Mouse (Mus musculus) frontal cortex, postnatal 36 days (tissue): ENCODE measurements at regions not wholly inside any gene's neighbourhood (a gene's known extent, or its start where the extent isn't known, plus 50 kb on each side); places are given as distances from the start of the nearest gene placed in this dataset.
A peak's percentile ranks its signal among the peaks of the same experiment; 100 is the strongest.
"Not testable (repeated sequence)": the region's sequence is repeated elsewhere in the genome, so short reads cannot be mapped to it uniquely, and the experiment has no call there.

Source experiments
- DNase-seq, 2 experiments: peaks; one replicate each; pipeline ENCODE4 v3.0.0; 2022; ENCODE audit warnings: low spot score in 2 of 2

DNA sequence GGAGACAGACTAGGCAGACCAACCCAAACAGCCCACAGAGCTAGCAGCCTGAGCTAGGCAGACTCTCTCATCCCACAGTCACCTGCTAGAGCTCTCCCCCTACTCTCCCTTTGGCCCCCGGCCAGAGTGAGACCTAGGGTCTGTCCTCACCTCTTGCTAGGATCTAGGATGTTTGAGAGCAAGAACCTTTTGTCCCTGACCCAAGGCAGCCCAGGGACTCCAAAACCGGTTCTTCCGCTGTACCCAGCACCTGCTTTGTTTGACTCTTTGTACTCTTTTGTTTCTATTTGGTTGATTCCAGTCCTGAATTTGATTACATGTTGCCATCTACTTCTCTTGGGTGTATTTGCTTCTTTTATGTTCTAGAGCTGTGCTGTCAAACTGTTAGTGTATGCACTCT is 75.3 kb downstream of the H60c start:
- no peak for DNase-seq

DNA sequence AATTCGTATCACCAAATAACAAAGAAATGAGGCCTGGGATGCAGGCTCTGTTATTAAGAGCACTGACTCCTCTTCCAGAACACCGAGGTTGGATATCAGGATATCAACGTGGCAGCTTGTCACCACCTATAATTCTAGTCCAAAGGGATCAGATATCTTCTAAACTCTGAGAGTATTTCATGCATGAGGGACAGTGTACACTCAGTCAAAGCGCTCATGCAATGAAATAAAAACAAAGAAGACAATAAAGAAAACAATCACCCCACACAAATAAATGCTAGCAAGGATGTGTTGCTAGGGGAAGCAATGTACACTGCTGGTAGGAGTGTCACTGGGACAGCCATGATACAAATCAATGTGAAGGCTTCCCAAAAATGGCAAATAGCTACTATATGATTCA is 79.2 kb downstream of the H60c start:
- DNase-seq, result no peak

DNA sequence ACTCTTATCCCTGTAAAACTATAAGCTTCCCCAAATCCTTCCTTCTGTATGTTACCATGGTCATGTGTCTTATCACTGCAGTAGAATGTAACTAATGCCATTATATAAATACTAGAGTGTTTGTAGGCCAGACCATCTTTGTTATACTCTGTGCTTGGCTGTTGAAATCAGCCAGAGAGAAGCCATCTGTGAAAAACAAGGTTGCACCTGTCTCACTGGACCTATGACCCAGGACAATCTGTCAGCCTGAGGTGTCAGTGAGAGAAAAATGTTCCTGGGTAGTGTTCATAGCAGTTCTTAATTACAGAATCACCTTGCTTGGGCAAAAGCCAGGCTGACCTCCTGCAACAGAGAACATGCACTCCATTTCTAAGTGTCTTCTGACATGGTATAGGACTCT is 87.5 kb downstream of the H60c start:
- DNase-seq, result no peak

DNA sequence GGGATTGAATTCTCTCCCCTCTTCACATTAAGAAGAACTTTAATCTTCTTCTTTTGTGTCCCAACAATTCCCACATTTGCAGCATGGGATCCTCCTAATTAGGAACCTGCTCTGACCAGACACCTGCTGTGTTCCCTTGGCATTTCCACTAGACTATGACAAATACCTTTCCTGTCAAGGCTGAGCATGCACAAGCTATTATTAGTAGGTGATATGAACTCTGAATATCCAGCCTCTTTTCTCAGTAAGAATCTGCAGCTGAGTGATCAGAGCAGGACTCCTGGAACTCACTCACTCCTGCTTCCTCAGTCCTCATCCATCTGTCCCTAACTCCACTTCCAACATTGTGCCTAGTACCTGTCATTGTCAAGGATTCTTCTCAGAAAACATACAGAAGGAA is 94.0 kb downstream of the H60c start:
- DNase-seq, result no peak

DNA sequence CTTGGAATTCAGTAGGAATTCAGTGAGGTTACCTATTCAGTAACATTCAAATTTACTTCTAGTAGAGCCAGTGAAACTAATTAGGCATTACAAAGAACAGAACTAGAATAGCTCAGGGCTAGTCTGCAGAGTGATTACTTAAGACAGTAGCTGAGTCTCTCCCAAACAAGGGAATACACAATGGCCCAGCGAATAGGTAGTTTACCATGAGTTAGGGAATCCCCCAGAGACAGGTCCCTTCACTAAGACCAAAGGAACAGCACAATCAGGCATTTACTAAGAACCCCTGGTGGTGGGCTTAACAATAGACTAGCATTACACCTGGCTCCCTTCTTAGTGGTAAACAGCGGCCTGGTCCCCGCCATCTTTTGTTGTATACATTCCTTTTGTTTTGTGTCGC is 94.6 kb downstream of the H60c start:
- not testable (repeated sequence) for DNase-seq

DNA sequence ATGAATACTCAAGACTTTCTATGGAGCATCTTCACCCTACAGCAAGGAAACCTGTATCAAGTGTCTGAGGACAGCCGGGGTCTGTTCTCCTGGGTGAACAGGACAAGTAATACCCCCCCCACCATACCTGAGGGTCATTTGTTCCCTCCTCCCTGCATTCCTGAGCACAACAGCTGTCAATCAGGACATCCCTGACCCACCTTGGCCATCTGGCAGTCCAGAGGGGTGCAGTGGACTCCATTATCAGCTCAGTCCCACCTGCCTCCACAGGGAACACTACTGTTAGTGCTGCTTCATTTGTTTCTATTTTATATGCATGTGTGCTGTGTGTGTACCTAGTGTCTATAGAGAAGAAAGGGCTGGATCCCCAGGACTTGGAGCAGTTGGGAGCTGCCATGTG is 95.3 kb downstream of the H60c start:
- DNase-seq, result no peak

DNA sequence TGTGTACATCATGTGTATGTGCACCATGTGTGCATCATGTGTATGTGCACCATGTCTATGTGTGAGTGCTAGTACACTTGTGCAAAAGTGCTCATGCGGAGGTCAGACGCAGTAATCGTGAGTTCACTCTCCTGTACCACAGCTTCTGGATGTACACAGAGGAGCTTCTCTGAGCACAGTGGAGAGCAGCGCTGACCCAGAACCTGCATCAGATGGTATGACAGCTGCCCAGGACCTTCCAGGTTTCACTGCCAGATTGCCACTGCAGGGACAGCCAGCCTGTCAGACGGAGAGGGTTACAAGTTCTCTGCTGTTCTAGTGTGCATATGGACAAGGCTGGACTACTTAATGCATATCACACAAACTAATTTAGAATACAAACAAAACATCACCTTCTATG is 96.2 kb downstream of the H60c start:
- DNase-seq, result no peak

DNA sequence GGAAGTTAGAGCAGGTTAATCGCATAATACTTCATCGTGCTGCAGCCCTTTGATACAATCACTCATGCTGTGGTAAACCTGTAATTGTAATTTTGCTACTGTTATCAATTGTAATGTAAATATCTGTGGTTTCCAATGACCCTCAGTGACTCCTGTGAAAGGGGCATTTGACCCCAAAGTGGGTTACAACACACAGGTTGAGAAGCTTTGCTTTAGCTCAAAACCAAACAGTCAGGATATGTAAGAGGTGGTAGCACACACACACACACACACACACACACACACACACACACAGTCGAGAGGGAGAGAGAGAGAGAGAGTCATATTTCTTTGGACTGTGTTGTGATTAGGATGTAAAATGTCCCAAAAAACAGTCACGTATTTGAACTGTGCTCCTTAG is 112.0 kb downstream of the H60c start:
- DNase-seq, result no peak

DNA sequence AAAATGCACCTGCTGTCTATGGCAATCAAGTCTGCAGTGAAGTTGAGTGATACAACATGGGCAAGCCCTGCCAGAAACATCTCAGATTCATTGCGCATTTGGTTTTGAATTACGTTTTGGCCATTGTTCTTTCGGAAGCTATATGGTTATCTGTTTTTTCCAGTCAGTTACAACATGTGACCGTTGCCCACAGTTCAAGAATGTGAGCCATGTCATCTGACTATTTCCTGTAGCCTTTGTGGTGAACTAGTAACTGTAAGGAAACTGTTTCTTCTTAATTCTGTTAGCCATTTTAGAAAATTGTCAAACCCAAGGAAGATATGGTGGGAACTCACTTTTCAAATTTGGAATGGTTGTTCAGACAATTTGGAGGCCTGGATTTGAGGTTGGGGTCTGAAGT is 119.4 kb downstream of the H60c start:
- DNase-seq, result no peak

DNA sequence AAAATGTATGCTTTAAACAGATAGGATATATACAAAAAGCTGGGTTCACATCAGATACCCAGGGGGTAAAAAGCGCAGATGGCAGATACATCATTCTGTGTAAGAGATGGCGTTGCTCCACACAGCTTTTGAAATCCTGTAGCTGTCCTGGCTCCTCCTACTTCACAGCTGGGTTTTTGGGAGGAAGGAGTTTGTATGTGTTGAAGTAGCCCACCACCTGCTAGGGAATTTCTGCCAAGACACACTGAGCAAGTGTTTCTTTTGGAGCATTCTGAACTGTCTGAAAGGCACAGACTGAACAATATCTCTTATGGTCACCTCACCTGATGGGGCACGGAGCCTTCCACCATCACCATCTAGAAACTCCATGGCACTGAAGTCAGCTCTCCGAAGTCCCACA is 128.3 kb downstream of the H60c start:
- no peak for DNase-seq

DNA sequence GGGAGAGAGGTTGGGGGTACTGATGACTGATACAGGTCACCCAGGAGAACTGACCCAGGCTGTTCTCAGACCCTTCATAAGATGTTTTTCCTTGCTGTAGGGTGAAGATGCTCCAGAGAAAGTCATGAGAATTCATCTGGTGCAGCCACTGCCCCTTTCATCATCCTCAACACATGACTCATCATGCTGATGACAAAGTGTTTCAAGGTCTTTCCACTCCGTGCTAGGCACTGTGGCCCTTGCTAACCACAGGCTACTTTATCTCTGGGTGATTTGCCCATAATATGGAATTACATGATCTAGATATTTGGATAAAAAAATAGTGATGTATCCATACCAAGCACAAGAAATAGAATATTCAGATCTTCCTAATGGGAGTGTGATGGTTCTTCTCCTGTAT is 140.1 kb downstream of the H60c start:
- no peak for DNase-seq

DNA sequence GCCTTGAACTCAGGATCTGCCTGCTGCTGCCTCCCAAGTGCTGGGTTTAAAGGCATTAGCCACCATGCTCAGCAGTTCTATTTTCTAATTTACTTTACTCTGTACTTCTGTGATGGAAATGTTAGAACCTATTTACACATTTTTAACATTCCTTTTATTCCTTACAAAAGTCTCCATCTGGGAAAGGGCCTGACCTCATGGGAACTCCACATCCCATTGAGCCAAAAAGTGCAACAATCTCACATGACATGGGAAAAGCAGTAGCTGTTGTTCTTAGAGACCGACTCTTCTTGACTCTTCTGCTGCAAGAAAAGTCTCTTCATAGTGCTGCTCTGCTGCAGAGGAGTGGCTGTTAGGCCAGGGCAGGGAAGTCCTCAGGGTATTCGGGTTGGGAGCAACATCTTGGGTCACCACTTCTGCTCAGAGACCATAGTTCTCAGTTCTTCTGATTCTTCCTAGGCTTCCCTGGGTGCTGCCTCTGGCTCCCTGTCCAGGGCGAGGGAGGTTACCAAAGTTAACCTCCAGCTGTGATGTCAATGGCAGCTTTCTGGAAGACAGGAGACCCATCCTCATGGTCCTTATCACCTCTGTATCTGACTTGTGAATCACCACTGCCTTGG is 150.0 kb downstream of the H60c start:
- no peak for DNase-seq

DNA sequence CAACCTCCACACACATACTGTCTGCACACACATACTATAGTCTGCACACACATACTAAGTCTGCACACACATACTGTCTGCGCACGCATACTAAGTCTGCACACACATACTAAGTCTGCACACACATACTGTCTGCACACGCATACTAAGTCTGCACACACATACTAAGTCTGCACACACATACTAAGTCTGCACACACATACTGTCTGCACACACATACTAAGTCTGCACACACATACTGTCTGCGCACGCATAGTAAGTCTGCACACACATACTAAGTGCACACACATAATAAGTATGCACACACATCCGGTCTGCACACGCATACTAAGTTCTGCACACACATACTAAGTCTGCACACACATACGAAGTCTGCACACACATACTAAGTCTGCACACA is 153.2 kb downstream of the H60c start:
- DNase-seq, result peak in 1 of 2 experiments; percentile 1

DNA sequence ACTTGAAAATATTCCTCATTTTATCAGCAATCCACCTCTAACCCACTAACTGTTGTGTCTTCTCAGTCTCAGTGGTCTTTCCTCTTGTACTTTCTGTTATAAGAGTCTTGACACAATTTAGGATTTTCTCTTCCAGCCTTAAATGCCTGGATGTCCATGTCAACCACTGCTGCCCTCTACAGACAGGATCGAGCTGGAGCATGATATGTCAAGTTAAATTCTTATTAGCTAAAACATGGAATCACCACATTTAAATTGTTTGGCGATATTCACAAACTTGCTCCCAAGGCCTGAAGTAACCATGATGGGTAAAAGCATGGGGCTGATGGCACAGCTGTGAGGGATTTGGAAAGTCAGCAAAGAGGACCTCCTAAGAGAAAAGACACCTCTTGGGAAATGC is 159.6 kb downstream of the H60c start:
- DNase-seq, result not testable (repeated sequence)
